Mouse (Mus musculus) right cerebral cortex, postnatal 4 days (tissue): ENCODE results near the gene Sorcs3.

ENCODE experiments used
- DNase-seq: peaks from one replicate; pipeline ENCODE4 v3.0.0-alpha.2; 2022

Sorcs3 gene

GRCm38 (mm10) chr19:48285602-48286225 lies 79.9 kb downstream of the Sorcs3 start:
- no peak for DNase-seq

- no peak for DNase-seq
These were observed 88.4 kb downstream of the Sorcs3 start for GRCm38 (mm10) chr19:48294251-48294650.

GRCm38 (mm10) chr19:48298384-48298783 lies 92.6 kb downstream of the Sorcs3 start:
- DNase-seq = no peak

- no peak for DNase-seq
These were observed 94.8 kb downstream of the Sorcs3 start for GRCm38 (mm10) chr19:48300440-48301231.

DNA sequence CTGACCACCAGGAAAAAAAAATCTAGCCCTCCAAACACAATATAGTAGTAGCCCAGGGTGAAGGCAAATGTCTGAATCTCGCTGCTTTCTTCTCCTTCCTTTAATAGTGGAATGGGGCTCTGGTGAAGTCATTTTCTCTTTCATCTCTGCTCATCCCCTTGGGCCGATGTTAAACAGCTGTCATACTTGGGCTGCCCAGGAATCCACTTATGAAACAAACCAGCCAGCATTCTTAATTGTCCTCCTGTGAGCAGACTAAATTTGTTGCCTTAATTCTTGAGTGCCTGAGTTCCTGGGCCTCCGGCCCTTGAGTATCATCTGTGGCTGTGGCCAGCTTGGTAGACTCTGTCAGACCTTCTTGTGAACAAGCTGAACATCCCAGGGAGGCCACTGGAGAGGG lies 95.5 kb downstream of the Sorcs3 start:
- no peak for DNase-seq

DNA sequence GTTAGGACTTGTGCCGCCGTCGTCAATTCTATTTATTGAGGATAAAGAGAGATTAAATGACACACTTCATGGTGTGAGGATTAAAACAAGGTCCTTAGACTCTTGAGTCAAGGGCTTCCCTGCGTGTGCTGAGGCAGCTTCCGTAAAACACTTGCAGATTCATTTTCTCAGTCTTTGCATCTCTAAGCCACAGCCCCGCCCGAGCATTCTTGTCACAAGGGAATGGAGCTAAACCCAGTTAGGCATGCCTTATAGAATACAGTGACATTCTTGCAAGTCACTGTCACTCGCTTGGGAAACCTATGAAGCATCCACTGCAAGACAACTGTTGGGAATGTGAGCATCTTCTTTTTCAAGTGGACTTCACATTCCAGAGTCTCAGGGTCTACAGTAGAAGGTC lies 102.5 kb downstream of the Sorcs3 start:
- no peak for DNase-seq

DNA sequence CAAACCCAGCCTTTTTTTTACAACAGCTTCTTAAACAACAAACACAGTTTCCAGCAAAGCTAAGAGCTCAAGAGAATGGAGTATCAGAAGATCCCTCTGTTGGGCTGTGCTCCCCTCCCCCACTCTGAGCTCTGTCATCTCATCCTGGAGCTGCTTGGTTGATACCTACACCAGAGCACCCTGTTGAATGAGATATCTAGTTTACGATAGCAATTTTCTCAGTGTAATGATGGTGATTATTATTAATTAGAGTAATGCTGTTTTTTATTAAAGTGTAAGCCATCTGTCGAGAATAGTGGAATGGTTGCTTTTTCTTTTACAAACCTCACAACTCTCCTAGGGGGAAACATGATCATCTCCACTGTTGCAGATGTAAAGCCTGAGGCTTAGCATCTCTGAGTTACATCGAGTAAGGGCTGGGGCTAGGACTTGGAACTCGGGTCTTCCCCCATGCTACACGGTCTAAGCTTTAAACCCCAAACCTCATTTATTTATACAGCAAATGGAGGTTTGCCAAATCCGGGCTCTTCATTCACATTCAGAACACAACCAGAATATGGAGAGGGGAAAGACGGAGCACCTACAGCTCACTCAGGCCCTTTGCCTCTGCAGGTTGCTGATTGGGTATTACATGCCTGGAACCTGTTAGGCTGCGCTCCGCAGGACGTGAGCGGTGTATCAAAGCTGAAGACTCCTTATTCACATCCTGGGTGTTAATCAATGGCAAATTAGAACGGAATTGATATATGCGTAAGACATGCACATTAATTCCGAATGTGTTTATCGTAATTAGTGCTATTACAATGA lies 103.9 kb downstream of the Sorcs3 start:
- no peak for DNase-seq

GRCm38 (mm10) chr19:48310338-48310710 lies 104.5 kb downstream of the Sorcs3 start:
- DNase-seq = no peak

DNA sequence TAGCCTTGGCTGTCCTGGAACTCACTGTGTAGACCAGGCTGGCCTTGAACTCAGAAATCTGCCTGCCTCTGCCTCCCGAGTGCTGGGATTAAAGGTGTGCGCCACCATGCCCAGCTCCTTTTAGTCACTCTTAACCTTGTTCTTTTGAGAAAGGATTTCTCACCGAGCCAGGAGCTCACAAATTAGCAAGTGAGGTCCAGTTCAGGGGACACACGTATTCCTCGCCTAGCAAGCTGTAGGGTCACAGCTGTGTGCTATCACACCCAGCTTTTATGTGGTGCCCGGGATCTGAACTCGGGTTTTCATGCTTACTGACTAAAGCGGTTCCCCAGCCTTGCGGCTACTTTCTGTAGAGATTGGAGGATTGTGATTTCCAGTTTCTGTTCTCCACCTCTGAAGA lies 108.0 kb downstream of the Sorcs3 start:
- DNase-seq = no peak

DNA sequence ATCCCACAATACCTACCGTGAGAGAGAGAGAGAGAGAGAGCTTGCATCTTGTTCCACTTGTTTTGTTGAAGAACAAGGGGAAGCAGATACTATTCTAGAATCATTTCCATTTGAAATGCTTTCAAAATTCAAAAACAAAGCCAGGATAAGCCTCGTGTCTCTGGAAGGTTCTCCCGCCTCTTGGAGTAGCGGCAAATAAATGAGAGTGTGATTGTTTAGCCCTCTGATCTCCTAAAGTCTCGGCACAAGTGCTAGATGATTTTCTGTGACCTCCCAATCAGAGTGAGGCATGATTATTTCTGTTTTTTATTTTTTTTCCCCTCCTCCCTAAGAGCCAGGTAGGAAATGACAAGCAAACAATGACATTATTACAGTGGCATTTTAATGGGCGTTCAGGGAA lies 121.3 kb downstream of the Sorcs3 start:
- no peak for DNase-seq

GRCm38 (mm10) chr19:48328171-48328570 lies 122.3 kb downstream of the Sorcs3 start:
- DNase-seq = no peak

DNA sequence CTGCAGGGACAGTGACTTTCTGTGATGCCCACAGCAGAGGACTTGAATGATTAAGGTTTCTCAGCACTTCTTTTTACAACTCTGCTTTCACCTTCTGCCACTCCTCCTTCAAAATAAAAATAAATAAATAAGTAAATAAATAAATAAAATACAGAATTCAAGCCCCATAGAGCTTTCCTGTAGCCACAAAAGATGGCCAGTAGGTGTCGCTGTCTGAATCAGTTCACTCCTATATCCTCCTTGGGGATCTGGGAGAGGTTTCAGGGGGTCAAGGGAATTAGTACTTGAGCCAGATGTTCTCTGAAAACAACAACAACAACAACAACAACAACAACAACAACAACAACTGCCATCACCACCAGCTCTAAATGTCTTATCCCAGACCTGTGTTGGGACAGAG lies 125.8 kb downstream of the Sorcs3 start:
- DNase-seq = peak; percentile 21

GRCm38 (mm10) chr19:48333085-48333484 lies 127.3 kb downstream of the Sorcs3 start:
- DNase-seq = no peak

GRCm38 (mm10) chr19:48337461-48337860 lies 131.6 kb downstream of the Sorcs3 start:
- DNase-seq = no peak

GRCm38 (mm10) chr19:48338098-48338497 lies 132.3 kb downstream of the Sorcs3 start:
- no peak for DNase-seq

- DNase-seq = no peak
These were observed 136.9 kb downstream of the Sorcs3 start for GRCm38 (mm10) chr19:48342770-48343169.

DNA sequence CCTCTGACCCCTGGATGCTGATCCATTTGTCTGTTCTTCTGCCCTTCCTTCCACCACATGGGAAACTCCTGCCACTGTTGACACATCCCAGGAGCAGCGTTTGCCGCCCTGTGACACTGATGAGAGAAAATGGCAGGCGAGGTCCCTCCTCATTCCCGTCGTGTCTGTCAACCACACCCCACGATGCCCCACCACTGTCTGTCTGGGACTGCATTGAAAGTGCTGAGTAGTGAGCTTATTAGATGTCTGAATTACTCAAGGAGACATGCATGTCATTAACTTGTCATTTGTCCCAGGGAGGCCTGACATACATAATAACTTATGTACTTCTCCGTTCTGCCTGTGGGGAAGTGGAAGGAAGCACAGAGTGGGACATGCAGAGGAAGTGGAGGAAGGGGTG lies 137.6 kb downstream of the Sorcs3 start:
- no peak for DNase-seq

DNA sequence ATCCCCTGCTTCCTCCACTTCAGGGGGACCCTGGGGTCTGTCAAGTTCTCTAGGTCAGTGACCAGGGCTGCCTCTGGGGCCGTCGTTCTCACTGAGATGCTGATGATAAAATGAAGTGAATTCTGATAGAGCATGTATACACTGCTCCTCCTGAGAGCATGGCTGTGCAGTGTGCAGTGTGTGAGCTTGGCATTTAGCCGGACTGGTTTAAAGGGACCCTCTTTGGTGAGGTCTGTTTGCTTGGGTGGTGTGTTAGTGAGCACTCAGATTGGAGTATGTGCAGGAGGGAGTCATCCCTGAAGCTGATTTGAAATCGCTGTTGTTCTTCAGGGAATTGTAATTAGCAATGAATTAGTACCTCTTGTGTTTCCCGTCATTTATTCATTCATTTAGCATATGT lies 141.3 kb downstream of the Sorcs3 start:
- no peak for DNase-seq

DNA sequence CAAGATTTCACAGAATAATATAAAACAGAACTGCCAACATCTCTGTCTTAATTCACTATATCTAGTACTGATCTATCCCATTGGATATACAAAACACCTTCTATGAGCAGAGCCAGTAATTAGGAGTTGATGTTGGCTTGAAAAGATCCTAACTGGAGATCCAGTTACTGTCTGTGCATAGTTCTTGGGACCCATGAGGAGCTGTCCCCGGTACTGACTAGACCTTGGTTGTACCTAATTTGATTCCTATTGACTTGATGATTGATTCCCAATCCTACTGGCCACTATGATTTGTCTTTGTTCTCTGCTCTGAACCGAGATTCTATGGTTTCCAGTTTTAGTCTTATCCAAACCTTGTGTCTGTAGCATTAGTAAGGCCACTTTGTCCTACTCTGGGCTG lies 151.0 kb downstream of the Sorcs3 start:
- DNase-seq = no peak

DNA sequence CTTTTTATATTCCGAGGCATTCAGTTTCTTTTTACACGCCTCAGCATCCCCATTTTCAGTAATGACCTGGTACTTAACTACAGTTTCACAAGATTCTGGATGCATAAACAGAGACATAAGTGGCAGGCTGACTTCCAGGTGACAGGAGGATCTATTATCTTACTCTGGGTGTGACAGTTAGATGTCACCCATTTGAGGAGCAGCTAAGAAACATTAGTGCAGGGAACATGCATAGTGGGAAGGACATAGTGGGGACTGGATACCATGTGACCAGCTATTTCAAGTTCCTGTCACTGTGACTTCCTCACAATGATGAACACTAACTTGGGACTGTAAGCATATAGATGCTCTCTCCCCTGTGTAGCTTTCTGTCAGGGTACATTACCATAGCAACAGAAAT lies 156.3 kb downstream of the Sorcs3 start:
- DNase-seq = no peak

- DNase-seq = peak; percentile 29
These were observed 162.2 kb downstream of the Sorcs3 start for GRCm38 (mm10) chr19:48368056-48368455.

GRCm38 (mm10) chr19:48371787-48372186 lies 166.0 kb downstream of the Sorcs3 start:
- DNase-seq = no peak

DNA sequence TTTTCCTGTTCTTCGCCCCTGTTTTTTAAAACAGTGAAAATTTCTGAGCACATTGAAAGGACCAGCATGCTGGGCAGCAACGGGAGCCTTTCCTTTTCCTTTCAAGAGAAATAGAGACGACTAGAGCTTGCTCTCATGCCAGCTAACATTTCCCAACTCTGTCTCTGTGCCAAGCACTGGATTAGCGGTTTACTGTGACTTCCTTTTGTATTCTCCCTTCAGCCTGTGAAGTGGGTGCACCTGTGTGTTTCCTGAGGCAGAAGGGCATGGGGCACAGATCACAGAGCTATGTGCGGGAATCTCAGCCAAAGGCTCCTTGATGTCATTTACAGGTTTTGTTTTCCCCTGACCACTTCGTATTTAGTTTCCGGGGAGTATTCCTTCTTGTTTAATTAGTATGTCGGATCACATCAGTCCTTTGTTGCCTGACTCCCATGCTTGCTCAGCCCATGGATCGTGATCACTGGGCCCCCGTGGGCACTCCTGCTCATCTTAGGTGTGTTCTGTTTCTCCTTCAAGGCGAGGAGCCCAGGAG lies 172.2 kb downstream of the Sorcs3 start:
- DNase-seq = no peak

- peak; percentile 65 for DNase-seq
These were observed 185.7 kb downstream of the Sorcs3 start for GRCm38 (mm10) chr19:48391551-48391950.
